Mouse (Mus musculus): ENCODE measurements around the gene Cx3cr1. TPM values are rescaled to one million over a fixed set of nuclear protein-coding genes. Genes with fewer than 3 reads are reported as not detected.

Cx3cr1 gene
- polyA plus RNA-seq, 1 experiment from 2014 or later, result 9.3 TPM

GRCm38 (mm10) chr9:119980770-119981182 is 88.9 kb downstream of the Cx3cr1 start:
- peak overlapping the region; percentile 90 for H3K4me3 ChIP-seq
- no peaks in the 10 kb centered on the region for H3K27me3 ChIP-seq (replicated peaks)
- no peaks in the 10 kb centered on the region for H3K9me3 ChIP-seq
- H3K27ac ChIP-seq (replicated peaks), result peak overlapping the region; percentile 100
- H3K9ac ChIP-seq, result peak overlapping the region; percentile 93
- H3K4me1 ChIP-seq, result peaks cover 79% of the 10 kb centered on the region
- peak overlapping the region; percentile 77 for H3K4me2 ChIP-seq
- H3K36me3 ChIP-seq, result no peaks in the 10 kb centered on the region
- no peak for ATAC-seq (ENCODE audit: extremely low read depth, insufficient number of reproducible peaks, low FRiP score, low TSS enrichment)
- WGBS, result 0% methylated on average over 4 of the region's 4 CpGs

- H3K36me3 ChIP-seq, result peaks cover 8% of the 10 kb centered on the region
- H3K9me3 ChIP-seq, result no peaks in the 10 kb centered on the region
- 46% methylated on average over 2 of the region's 2 CpGs for WGBS
- peak overlapping the region; percentile 100 for H3K27ac ChIP-seq (replicated peaks)
- H3K4me2 ChIP-seq, result peak overlapping the region; percentile 77; the same call in 1 of the 2 replicates
- H3K4me3 ChIP-seq, result no peak overlapping the region
- no peaks in the 10 kb centered on the region for H3K27me3 ChIP-seq (replicated peaks)
- peaks cover 77% of the 10 kb centered on the region for H3K4me1 ChIP-seq
- peak overlapping the region; percentile 29 for H3K9ac ChIP-seq
- no peak for ATAC-seq (ENCODE audit: extremely low read depth, insufficient number of reproducible peaks, low FRiP score, low TSS enrichment)
Observed at GRCm38 (mm10) chr9:119979749-119980148, 89.9 kb downstream of the Cx3cr1 start.

- no peak for ATAC-seq (ENCODE audit: extremely low read depth, insufficient number of reproducible peaks, low FRiP score, low TSS enrichment)
- Histone ChIP-seq H3K9ac (peak overlapping the region; percentile 65; the same call in 1 of the 2 replicates), H3K36me3 (peaks cover 17% of the 10 kb centered on the region), H3K27ac (replicated peaks) (0 out of 2 replicates have a peak overlapping the region, but pooled peaks have one; percentile 100), H3K4me3 (no peak overlapping the region), H3K9me3 (no peaks in the 10 kb centered on the region), H3K4me1 (peaks cover 69% of the 10 kb centered on the region), H3K27me3 (replicated peaks) (no peaks in the 10 kb centered on the region), H3K4me2 (no peak overlapping the region)
- 78% methylated on average over 6 of the region's 6 CpGs for WGBS
Observed at GRCm38 (mm10) chr9:119978811-119979441, 90.8 kb downstream of the Cx3cr1 start.

GRCm38 (mm10) chr9:119978151-119978810 is 91.4 kb downstream of the Cx3cr1 start:
- 0 out of 2 replicates have a peak overlapping the region, but pooled peaks have one; percentile 6 for H3K4me3 ChIP-seq
- peaks cover 23% of the 10 kb centered on the region for H3K36me3 ChIP-seq
- peak overlapping the region; percentile 65 for H3K9ac ChIP-seq
- peaks cover 67% of the 10 kb centered on the region for H3K4me1 ChIP-seq
- peak overlapping the region; percentile 78 for H3K27ac ChIP-seq (replicated peaks)
- no peaks in the 10 kb centered on the region for H3K9me3 ChIP-seq
- ATAC-seq (ENCODE audit: extremely low read depth, insufficient number of reproducible peaks, low FRiP score, low TSS enrichment), result no peak
- peak overlapping the region; percentile 45 for H3K4me2 ChIP-seq
- WGBS, result 51% methylated on average over 9 of the region's 9 CpGs
- H3K27me3 ChIP-seq (replicated peaks), result no peaks in the 10 kb centered on the region

GRCm38 (mm10) chr9:119977557-119978060 is 92.1 kb downstream of the Cx3cr1 start:
- no peaks in the 10 kb centered on the region for H3K9me3 ChIP-seq
- 16% methylated on average over 5 of the region's 5 CpGs for WGBS
- H3K27me3 ChIP-seq (replicated peaks), result no peaks in the 10 kb centered on the region
- H3K36me3 ChIP-seq, result peaks cover 30% of the 10 kb centered on the region
- peak overlapping the region; percentile 78 for H3K27ac ChIP-seq (replicated peaks)
- H3K4me3 ChIP-seq, result 0 out of 2 replicates have a peak overlapping the region, but pooled peaks have one; percentile 6
- H3K9ac ChIP-seq, result peak overlapping the region; percentile 65
- no peak for ATAC-seq (ENCODE audit: extremely low read depth, insufficient number of reproducible peaks, low FRiP score, low TSS enrichment)
- peak overlapping the region; percentile 45 for H3K4me2 ChIP-seq
- H3K4me1 ChIP-seq, result peaks cover 65% of the 10 kb centered on the region

GRCm38 (mm10) chr9:119976704-119977556 is 92.7 kb downstream of the Cx3cr1 start:
- peak overlapping the region; percentile 45 for H3K4me2 ChIP-seq
- H3K9ac ChIP-seq, result peak overlapping the region; percentile 65
- no peaks in the 10 kb centered on the region for H3K9me3 ChIP-seq
- peak overlapping the region; percentile 78 for H3K27ac ChIP-seq (replicated peaks)
- 22% methylated on average over 17 of the region's 17 CpGs for WGBS
- ATAC-seq (ENCODE audit: extremely low read depth, insufficient number of reproducible peaks, low FRiP score, low TSS enrichment), result no peak
- H3K4me3 ChIP-seq, result peak overlapping the region; percentile 4; the same call in 1 of the 2 replicates
- peaks cover 37% of the 10 kb centered on the region for H3K36me3 ChIP-seq
- H3K4me1 ChIP-seq, result peaks cover 58% of the 10 kb centered on the region
- no peaks in the 10 kb centered on the region for H3K27me3 ChIP-seq (replicated peaks)

GRCm38 (mm10) chr9:119975286-119975685 is 94.4 kb downstream of the Cx3cr1 start:
- peaks cover 54% of the 10 kb centered on the region for H3K4me1 ChIP-seq

GRCm38 (mm10) chr9:119974609-119975008 is 95.1 kb downstream of the Cx3cr1 start:
- no peaks in the 10 kb centered on the region for H3K9me3 ChIP-seq
- no peak overlapping the region for H3K4me2 ChIP-seq
- H3K4me1 ChIP-seq, result peaks cover 53% of the 10 kb centered on the region
- H3K4me3 ChIP-seq, result no peak overlapping the region
- WGBS, result 79% methylated on average over 5 of the region's 5 CpGs
- no peak for ATAC-seq (ENCODE audit: extremely low read depth, insufficient number of reproducible peaks, low FRiP score, low TSS enrichment)
- H3K9ac ChIP-seq, result no peak overlapping the region
- peaks cover 46% of the 10 kb centered on the region for H3K36me3 ChIP-seq
- no peaks in the 10 kb centered on the region for H3K27me3 ChIP-seq (replicated peaks)
- H3K27ac ChIP-seq (replicated peaks), result no peak overlapping the region

More at GRCm38 (mm10) chr9:119975286-119975685, 94.4 kb downstream of the Cx3cr1 start:
- 93% methylated on average over 4 of the region's 4 CpGs for WGBS
- Histone ChIP-seq H3K4me2 (no peak overlapping the region), H3K4me3 (no peak overlapping the region), H3K27me3 (replicated peaks) (no peaks in the 10 kb centered on the region), H3K27ac (replicated peaks) (no peak overlapping the region), H3K36me3 (peaks cover 46% of the 10 kb centered on the region), H3K9me3 (no peaks in the 10 kb centered on the region), H3K9ac (no peak overlapping the region)
- no peak for ATAC-seq (ENCODE audit: extremely low read depth, insufficient number of reproducible peaks, low FRiP score, low TSS enrichment)

GRCm38 (mm10) chr9:119973869-119974520 is 95.7 kb downstream of the Cx3cr1 start:
- Histone ChIP-seq H3K4me3 (no peak overlapping the region), H3K4me2 (no peak overlapping the region), H3K27me3 (replicated peaks) (no peaks in the 10 kb centered on the region), H3K9ac (no peak overlapping the region), H3K9me3 (no peaks in the 10 kb centered on the region), H3K27ac (replicated peaks) (no peak overlapping the region), H3K36me3 (peaks cover 46% of the 10 kb centered on the region), H3K4me1 (peaks cover 53% of the 10 kb centered on the region)
- WGBS, result 89% methylated on average over 27 of the region's 27 CpGs
- no peak for ATAC-seq (ENCODE audit: extremely low read depth, insufficient number of reproducible peaks, low FRiP score, low TSS enrichment)

- WGBS, result 92% methylated on average over 23 of the region's 23 CpGs
- Histone ChIP-seq H3K4me2 (no peak overlapping the region), H3K4me3 (no peak overlapping the region), H3K4me1 (peaks cover 49% of the 10 kb centered on the region), H3K9ac (no peak overlapping the region), H3K9me3 (no peaks in the 10 kb centered on the region), H3K27ac (replicated peaks) (no peak overlapping the region), H3K36me3 (peaks cover 46% of the 10 kb centered on the region), H3K27me3 (replicated peaks) (no peaks in the 10 kb centered on the region)
- no peak for ATAC-seq (ENCODE audit: extremely low read depth, insufficient number of reproducible peaks, low FRiP score, low TSS enrichment)
Observed at GRCm38 (mm10) chr9:119973281-119973680, 96.4 kb downstream of the Cx3cr1 start.

Measured in heart, embryonic 13.5 days (tissue).